Mouse (Mus musculus) E14TG2a.4 (cell line): ENCODE data around the gene Nrxn1.

Experiments used
- CTCF ChIP-seq: conservative IDR thresholded peaks from 2 replicates; pipeline ENCODE4 v1.5.1; 2014; ENCODE audit warnings: low read length
- POU5F1 ChIP-seq: IDR thresholded peaks from 2 replicates; pipeline ENCODE4 v1.6.1; 2014; ENCODE audit warnings: low read length, borderline replicate concordance

GRCm38 (mm10) chr17:90060168-90060567, 1032.7 kb downstream of the Nrxn1 start:
- TF ChIP-seq CTCF (no peak), POU5F1 (no peak)
